In genomic region chr1:127310703-127311102, GRCm38 (mm10) we compare ENCODE assay signal across 15 mouse cellular contexts.
"Had no signal": no experiment of that assay in that cellular context is flagged by ENCODE, and none has a peak within 500 bp of the region (broad histone marks: within the 10 kb centered on the region; RNA-seq: fewer than 3 reads in every experiment).

No protein-coding gene starts in this region.

- DNase-seq: lung, adult 18-20 months; lung, embryonic 14.5 days; lung, postnatal 10 days; right cerebral cortex, postnatal 14 days; thymus, postnatal 25 days; thymus, postnatal 4 days had no signal

- H3K27me3 ChIP-seq: megakaryocyte, embryonic 14.5 days; midbrain, embryonic 12.5 days; midbrain, embryonic 15.5 days; neural tube, embryonic 12.5 days; stomach, embryonic 15.5 days had no signal

- H3K4me3 ChIP-seq: megakaryocyte, embryonic 14.5 days; midbrain, embryonic 10.5 days; midbrain, embryonic 12.5 days; midbrain, embryonic 15.5 days; neural tube, embryonic 12.5 days; stomach, embryonic 15.5 days had no signal

- H3K27ac ChIP-seq: liver, embryonic 14.5 days; macrophage; midbrain, embryonic 10.5 days; midbrain, embryonic 12.5 days; midbrain, embryonic 15.5 days; neural tube, embryonic 12.5 days; stomach, embryonic 15.5 days; stomach, postnatal 0 days had no signal

- H3K36me3 ChIP-seq: midbrain, embryonic 12.5 days; midbrain, embryonic 15.5 days; neural tube, embryonic 12.5 days; stomach, embryonic 15.5 days had no signal
